Comparison of ENCODE assay signal across 26 mouse cellular contexts in genomic region chr5:149751861-149752260, GRCm38 (mm10).
"Had no signal": no experiment of that assay in that cellular context is flagged by ENCODE, and none has a peak within 500 bp of the region (broad histone marks: within the 10 kb centered on the region; RNA-seq: fewer than 3 reads in every experiment).

No protein-coding gene starts in this region.

- H3K9ac ChIP-seq: embryonic facial prominence, embryonic 12.5 days; embryonic facial prominence, embryonic 13.5 days; embryonic facial prominence, embryonic 15.5 days; forebrain, embryonic 12.5 days; forebrain, embryonic 13.5 days; forebrain, embryonic 15.5 days; forebrain, postnatal 0 days had no signal

- H3K27ac ChIP-seq: embryonic facial prominence, embryonic 10.5 days; embryonic facial prominence, embryonic 12.5 days; embryonic facial prominence, embryonic 13.5 days; embryonic facial prominence, embryonic 15.5 days; forebrain, embryonic 10.5 days; forebrain, embryonic 12.5 days; forebrain, embryonic 13.5 days; forebrain, embryonic 15.5 days; gastrocnemius, adult 2 months; heart, adult 2 months had no signal

- H3K4me3 ChIP-seq: embryonic facial prominence, embryonic 10.5 days; embryonic facial prominence, embryonic 12.5 days; embryonic facial prominence, embryonic 13.5 days; embryonic facial prominence, embryonic 15.5 days; erythroblast, embryonic 14.5 days; forebrain, embryonic 10.5 days; forebrain, embryonic 12.5 days; forebrain, embryonic 13.5 days; forebrain, embryonic 15.5 days; gastrocnemius, adult 2 months; heart, adult 2 months had no signal

- ATAC-seq: forebrain, embryonic 13.5 days; forebrain, embryonic 14.5 days; forebrain, embryonic 15.5 days; forebrain, embryonic 16.5 days; forebrain, postnatal 0 days had no signal

- H3K4me2 ChIP-seq: embryonic facial prominence, embryonic 12.5 days; embryonic facial prominence, embryonic 13.5 days; embryonic facial prominence, embryonic 15.5 days; forebrain, embryonic 12.5 days; forebrain, embryonic 13.5 days; forebrain, embryonic 15.5 days had no signal

- H3K36me3 ChIP-seq: embryonic facial prominence, embryonic 15.5 days had no signal

- H3K9me3 ChIP-seq: embryonic facial prominence, embryonic 13.5 days; embryonic facial prominence, embryonic 15.5 days; forebrain, embryonic 12.5 days; forebrain, embryonic 13.5 days; forebrain, embryonic 15.5 days had no signal

- H3K27me3 ChIP-seq: embryonic facial prominence, embryonic 12.5 days; embryonic facial prominence, embryonic 13.5 days; embryonic facial prominence, embryonic 15.5 days; forebrain, embryonic 12.5 days; forebrain, embryonic 13.5 days; forebrain, embryonic 15.5 days had no signal

- H3K4me1 ChIP-seq: embryonic facial prominence, embryonic 10.5 days; forebrain, embryonic 10.5 days; forebrain, embryonic 12.5 days; forebrain, embryonic 13.5 days; forebrain, embryonic 15.5 days had no signal

- DNase-seq: cerebellum, adult 9-10 months; cerebellum, adult 9-11 months; cerebellum, postnatal 10 days; cerebellum, postnatal 14 days; cerebellum, postnatal 25 days; cerebellum, postnatal 36 days; embryo, embryonic 11 days; forebrain, postnatal 0 days; gastrocnemius, adult 2 months; gastrocnemius, postnatal 10 days; gastrocnemius, postnatal 14 days; gastrocnemius, postnatal 25 days; gastrocnemius, postnatal 36 days; heart, adult 18-20 months; heart, adult 2 months had no signal
